Mouse (Mus musculus): ENCODE results near the gene Rab25. TPM values are rescaled to one million over a fixed set of nuclear protein-coding genes. Genes with fewer than 3 reads are reported as not detected.

The Rab25 gene
- total RNA-seq, 2 experiments from 2014 or later, result not detected

- no peak for DNase-seq (ENCODE audit: low spot score in 2 of 2)
Observed at GRCm38 (mm10) chr3:88567892-88568291, 19.8 kb upstream of the Rab25 start.

- DNase-seq (ENCODE audit: low spot score in 2 of 2), result no peak
Observed at GRCm38 (mm10) chr3:88566536-88567061, 18.5 kb upstream of the Rab25 start.

GRCm38 (mm10) chr3:88566116-88566515, 18.0 kb upstream of the Rab25 start:
- DNase-seq (ENCODE audit: low spot score in 2 of 2), result no peak

DNA sequence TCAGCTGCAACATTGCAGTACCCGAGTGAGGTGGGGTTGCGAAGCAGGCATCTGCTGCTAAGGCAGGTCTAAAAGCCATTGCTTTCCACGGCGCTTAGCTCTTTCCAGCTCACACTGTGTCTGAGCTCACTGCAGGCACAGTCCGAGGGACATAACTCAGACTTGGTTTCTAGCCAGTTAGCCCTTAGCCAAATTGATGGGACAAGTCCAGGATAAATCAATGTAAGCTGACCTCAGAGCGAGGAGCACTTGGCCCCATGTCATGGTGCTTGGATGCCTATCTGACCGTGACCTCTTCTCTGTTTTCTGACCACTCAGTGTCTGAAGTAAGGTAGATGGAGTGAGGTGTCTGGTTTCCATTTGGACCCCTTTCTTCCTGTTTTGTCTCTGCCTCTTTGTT, 15.9 kb upstream of the Rab25 start:
- DNase-seq (ENCODE audit: low spot score in 2 of 2), result no peak

GRCm38 (mm10) chr3:88563442-88563841, 15.3 kb upstream of the Rab25 start:
- no peak for DNase-seq (ENCODE audit: low spot score in 2 of 2)

DNA sequence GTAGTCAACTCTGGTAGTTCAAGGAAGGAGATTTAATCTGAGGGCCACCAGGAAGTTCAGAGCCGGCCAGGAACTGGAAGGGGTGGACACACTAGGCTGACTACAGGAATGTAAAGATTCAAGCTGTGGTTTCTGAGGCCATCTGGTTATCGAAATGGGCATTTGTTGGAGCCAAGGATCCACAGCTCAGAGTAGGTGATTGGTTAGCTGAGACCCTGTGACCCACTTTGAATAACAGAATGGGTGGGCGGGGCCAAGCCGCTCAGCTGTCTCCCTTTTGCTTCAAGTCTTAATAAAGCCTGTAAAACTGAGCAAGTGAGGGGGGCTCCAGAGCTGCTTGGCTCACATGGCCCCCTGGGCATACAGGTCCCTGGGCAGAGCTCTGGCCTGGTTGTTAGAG, 13.9 kb upstream of the Rab25 start:
- no peak for DNase-seq (ENCODE audit: low spot score in 2 of 2)

GRCm38 (mm10) chr3:88559596-88559995, 11.5 kb upstream of the Rab25 start:
- no peak for DNase-seq (ENCODE audit: low spot score in 2 of 2)

GRCm38 (mm10) chr3:88556616-88557015, 8.5 kb upstream of the Rab25 start:
- no peak for DNase-seq (ENCODE audit: low spot score in 2 of 2)

DNA sequence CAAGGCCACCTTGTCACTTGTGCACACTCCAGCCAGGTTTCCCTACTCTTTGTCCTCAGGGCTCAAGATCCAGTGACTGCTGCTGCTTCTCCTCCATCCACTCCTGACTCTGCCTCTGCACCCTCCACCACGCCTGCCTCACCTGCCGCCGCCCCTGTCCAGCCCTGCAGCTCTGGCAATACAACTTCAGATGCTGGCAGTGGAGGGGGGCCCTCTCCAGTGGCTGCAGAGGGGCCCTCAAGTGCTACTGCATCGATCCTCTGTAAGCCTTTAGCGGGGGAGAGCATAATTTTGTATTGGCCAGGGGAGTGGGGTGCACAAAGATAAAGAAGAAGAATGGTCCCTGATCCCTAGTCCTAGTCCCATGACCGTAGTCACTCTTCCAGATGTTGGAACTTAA, 7.6 kb upstream of the Rab25 start:
- DNase-seq (ENCODE audit: low spot score in 2 of 2), result no peak

GRCm38 (mm10) chr3:88555069-88555605, 7.0 kb upstream of the Rab25 start:
- no peak for DNase-seq (ENCODE audit: low spot score in 2 of 2)

DNA sequence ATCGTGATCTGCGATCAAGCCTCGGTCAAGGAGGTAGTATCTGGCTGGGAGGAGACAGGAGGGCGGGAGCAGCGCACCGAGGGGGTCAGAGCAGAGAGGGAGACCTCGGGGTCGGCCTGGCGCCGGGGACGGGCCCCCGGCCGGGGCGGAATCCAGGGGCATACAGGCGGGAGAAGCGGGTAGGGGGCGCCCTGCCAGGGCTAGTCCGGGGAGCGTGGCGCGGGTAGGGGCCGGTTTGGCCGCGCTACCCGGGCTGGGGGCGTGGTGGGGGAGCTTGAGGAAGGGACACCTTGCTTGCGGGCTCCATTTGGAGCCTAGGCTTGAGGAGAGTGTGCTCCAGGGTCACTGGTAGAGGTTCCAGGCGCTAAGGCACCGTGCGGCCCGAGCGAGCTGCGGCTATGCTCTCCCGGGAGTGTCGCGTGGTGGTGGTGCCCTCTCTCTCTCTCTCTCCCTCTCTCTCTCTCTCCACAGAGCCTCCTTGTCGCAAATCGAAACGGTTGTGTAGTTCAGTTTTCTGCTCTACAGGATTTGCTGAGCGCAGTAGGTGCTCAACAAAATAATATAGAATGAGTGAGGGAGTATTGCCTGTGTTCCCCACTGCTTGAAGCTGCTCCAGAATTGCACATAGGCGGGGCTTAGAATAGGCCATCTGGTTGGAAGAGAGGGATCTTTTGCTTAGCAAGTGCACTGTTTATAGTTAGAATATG, 5.9 kb upstream of the Rab25 start:
- peak in 1 of 2 experiments; percentile 82 for DNase-seq (ENCODE audit: low spot score in 2 of 2)

GRCm38 (mm10) chr3:88553525-88553879, 5.4 kb upstream of the Rab25 start, which contains the start of gene Ubqln4:
TSS of gene Ubqln4 (plus strand) at chr3:88553758.
- DNase-seq (ENCODE audit: low spot score in 2 of 2), result peak; percentile 93 to 94

DNA sequence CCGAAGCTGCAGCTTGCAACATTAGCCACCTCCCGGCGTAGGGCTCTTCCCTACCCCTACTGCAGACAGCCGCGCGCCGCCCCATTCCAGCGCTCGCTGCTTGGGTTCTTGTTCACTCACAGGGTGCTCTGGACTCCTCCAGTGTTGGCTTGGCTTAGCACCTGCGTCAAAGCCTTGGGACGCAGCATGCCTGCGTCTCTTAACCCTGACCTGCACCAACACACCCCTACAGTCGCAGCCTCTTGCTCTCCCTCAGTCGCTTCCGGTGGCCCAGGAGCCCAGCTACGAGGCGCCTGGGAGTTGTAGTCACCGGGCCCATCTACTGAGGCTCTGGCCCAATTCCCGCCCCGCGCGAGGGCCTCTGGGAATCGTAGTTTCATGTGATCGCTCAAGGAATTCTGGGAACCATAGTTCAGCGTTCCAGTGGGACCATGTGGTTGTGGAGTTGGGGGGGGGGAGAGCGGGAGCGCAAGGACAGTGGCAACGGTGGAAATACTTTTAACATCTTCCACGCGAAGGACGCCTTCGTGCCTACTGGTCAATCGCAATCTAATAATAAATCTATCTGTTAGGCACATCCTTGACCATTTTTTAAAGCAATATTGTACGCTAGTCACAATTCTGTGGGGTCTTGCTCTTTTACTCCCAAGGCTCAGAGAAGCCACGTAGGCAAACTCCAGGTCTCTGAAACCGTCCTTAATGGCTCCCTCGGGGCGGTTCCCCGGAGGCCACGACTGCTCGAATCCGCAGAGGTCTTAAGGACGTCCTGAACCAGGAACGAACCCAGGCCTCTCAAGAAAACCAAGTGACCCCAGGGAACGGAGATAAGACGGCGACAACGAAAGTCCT, 4.8 kb upstream of the Rab25 start, which contains the start of gene Lamtor2:
Lamtor2 (minus strand) TSS at position 399 of the 849 bp plus-strand sequence.
- DNase-seq (ENCODE audit: low spot score in 2 of 2), result peak; percentile 97 to 98

GRCm38 (mm10) chr3:88552082-88552645, 4.1 kb upstream of the Rab25 start:
- no peak for DNase-seq (ENCODE audit: low spot score in 2 of 2)

- no peak for DNase-seq (ENCODE audit: low spot score in 2 of 2)
Observed at GRCm38 (mm10) chr3:88551586-88551985, 3.5 kb upstream of the Rab25 start.

- no peak for DNase-seq (ENCODE audit: low spot score in 2 of 2)
Observed at GRCm38 (mm10) chr3:88546674-88547418, 1.3 kb downstream of the Rab25 start.

- DNase-seq (ENCODE audit: low spot score in 2 of 2), result no peak
Observed at GRCm38 (mm10) chr3:88544955-88545591, 3.0 kb downstream of the Rab25 start.

DNA sequence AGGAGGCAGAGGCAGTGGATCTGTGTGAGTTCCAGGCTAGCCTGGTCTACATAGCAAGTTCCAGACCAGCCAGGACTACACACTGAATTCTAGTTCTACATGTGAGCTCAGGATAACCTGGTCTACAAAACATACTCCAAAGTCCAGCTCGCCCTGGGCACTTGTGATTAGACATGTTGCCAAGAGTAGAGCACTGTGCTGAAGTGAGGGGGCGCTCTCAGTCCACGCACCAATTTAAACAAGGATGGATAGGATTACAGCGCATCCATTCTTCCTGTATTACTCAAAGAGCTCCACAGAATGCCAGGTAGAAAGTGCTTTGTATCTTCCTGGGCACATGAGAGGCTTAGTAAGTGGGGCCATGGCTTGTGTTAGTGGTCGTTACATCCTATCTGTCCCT, 3.6 kb downstream of the Rab25 start:
- no peak for DNase-seq (ENCODE audit: low spot score in 2 of 2)

GRCm38 (mm10) chr3:88543651-88544410, 4.3 kb downstream of the Rab25 start:
- DNase-seq (ENCODE audit: low spot score in 2 of 2), result no peak

GRCm38 (mm10) chr3:88543174-88543573, 4.9 kb downstream of the Rab25 start:
- DNase-seq (ENCODE audit: low spot score in 2 of 2), result no peak

Data from layer of hippocampus, postnatal 10 days (tissue).